Mouse (Mus musculus): ENCODE results near the gene Prdx6. TPM values are rescaled to one million over a fixed set of nuclear protein-coding genes. Genes with fewer than 3 reads are reported as not detected.

The Prdx6 gene
- polyA plus RNA-seq, 1 experiment from 2014 or later = 543 TPM

- Histone ChIP-seq H3K27me3 (replicated peaks; ENCODE audit: control insufficient read depth, insufficient read depth, low read length) (no peaks in the 10 kb centered on the region), H3K9ac (ENCODE audit: low read depth, low read length) (no peak overlapping the region), H3K4me2 (ENCODE audit: low read depth, low read length) (no peak overlapping the region), H3K4me1 (ENCODE audit: control insufficient read depth, insufficient read depth, low read length) (no peaks in the 10 kb centered on the region), H3K36me3 (ENCODE audit: control insufficient read depth, insufficient read depth, low read length) (no peaks in the 10 kb centered on the region), H3K4me3 (ENCODE audit: low read length) (no peak overlapping the region), H3K27ac (ENCODE audit: low read length) (0 out of 2 replicates have a peak overlapping the region, but pooled peaks have one; percentile 14), H3K9me3 (ENCODE audit: control insufficient read depth, low read length) (no peaks in the 10 kb centered on the region)
- WGBS = 39% methylated on average over 5 of the region's 5 CpGs
- peak; percentile 77 for ATAC-seq
Observed at GRCm38 (mm10) chr1:161268884-161269283, 17.9 kb upstream of the Prdx6 start.

GRCm38 (mm10) chr1:161268116-161268515 is 17.1 kb upstream of the Prdx6 start:
- ATAC-seq = peak; percentile 69

GRCm38 (mm10) chr1:161264961-161265360 is 13.9 kb upstream of the Prdx6 start:
- ATAC-seq = peak; percentile 13; the same call in 1 of the 2 replicates

More at GRCm38 (mm10) chr1:161268116-161268515, 17.1 kb upstream of the Prdx6 start:
- H3K27me3 ChIP-seq (replicated peaks; ENCODE audit: control insufficient read depth, insufficient read depth, low read length) = no peaks in the 10 kb centered on the region
- H3K4me1 ChIP-seq (ENCODE audit: control insufficient read depth, insufficient read depth, low read length) = no peaks in the 10 kb centered on the region
- no peaks in the 10 kb centered on the region for H3K9me3 ChIP-seq (ENCODE audit: control insufficient read depth, low read length)
- WGBS = 68% methylated on average over 7 of the region's 7 CpGs
- no peak overlapping the region for H3K4me2 ChIP-seq (ENCODE audit: low read depth, low read length)
- H3K36me3 ChIP-seq (ENCODE audit: control insufficient read depth, insufficient read depth, low read length) = no peaks in the 10 kb centered on the region
- 0 out of 2 replicates have a peak overlapping the region, but pooled peaks have one; percentile 14 for H3K27ac ChIP-seq (ENCODE audit: low read length)
- no peak overlapping the region for H3K9ac ChIP-seq (ENCODE audit: low read depth, low read length)
- no peak overlapping the region for H3K4me3 ChIP-seq (ENCODE audit: low read length)

GRCm38 (mm10) chr1:161263584-161263983 is 12.6 kb upstream of the Prdx6 start:
- Histone ChIP-seq H3K27me3 (replicated peaks; ENCODE audit: control insufficient read depth, insufficient read depth, low read length) (no peaks in the 10 kb centered on the region), H3K4me2 (ENCODE audit: low read depth, low read length) (no peak overlapping the region), H3K9ac (ENCODE audit: low read depth, low read length) (no peak overlapping the region), H3K4me3 (ENCODE audit: low read length) (no peak overlapping the region), H3K4me1 (ENCODE audit: control insufficient read depth, insufficient read depth, low read length) (no peaks in the 10 kb centered on the region), H3K9me3 (ENCODE audit: control insufficient read depth, low read length) (no peaks in the 10 kb centered on the region), H3K27ac (ENCODE audit: low read length) (no peak overlapping the region), H3K36me3 (ENCODE audit: control insufficient read depth, insufficient read depth, low read length) (no peaks in the 10 kb centered on the region)
- 90% methylated on average over 8 of the region's 8 CpGs for WGBS
- no peak for ATAC-seq

More at GRCm38 (mm10) chr1:161264961-161265360, 13.9 kb upstream of the Prdx6 start:
- Histone ChIP-seq H3K27me3 (replicated peaks; ENCODE audit: control insufficient read depth, insufficient read depth, low read length) (no peaks in the 10 kb centered on the region), H3K36me3 (ENCODE audit: control insufficient read depth, insufficient read depth, low read length) (no peaks in the 10 kb centered on the region), H3K4me2 (ENCODE audit: low read depth, low read length) (no peak overlapping the region), H3K27ac (ENCODE audit: low read length) (no peak overlapping the region), H3K9me3 (ENCODE audit: control insufficient read depth, low read length) (no peaks in the 10 kb centered on the region), H3K4me3 (ENCODE audit: low read length) (no peak overlapping the region), H3K9ac (ENCODE audit: low read depth, low read length) (no peak overlapping the region), H3K4me1 (ENCODE audit: control insufficient read depth, insufficient read depth, low read length) (no peaks in the 10 kb centered on the region)
- 61% methylated on average over 5 of the region's 5 CpGs for WGBS

- H3K27ac ChIP-seq (ENCODE audit: low read length) = peak overlapping the region; percentile 48; the same call in 1 of the 2 replicates
Observed at GRCm38 (mm10) chr1:161262542-161262941, 11.5 kb upstream of the Prdx6 start.

GRCm38 (mm10) chr1:161260761-161261160 is 9.7 kb upstream of the Prdx6 start:
- WGBS = 69% methylated on average over 2 of the region's 2 CpGs
- Histone ChIP-seq H3K4me1 (ENCODE audit: control insufficient read depth, insufficient read depth, low read length) (no peaks in the 10 kb centered on the region), H3K9ac (ENCODE audit: low read depth, low read length) (no peak overlapping the region), H3K9me3 (ENCODE audit: control insufficient read depth, low read length) (no peaks in the 10 kb centered on the region), H3K4me2 (ENCODE audit: low read depth, low read length) (no peak overlapping the region), H3K4me3 (ENCODE audit: low read length) (no peak overlapping the region), H3K27me3 (replicated peaks; ENCODE audit: control insufficient read depth, insufficient read depth, low read length) (no peaks in the 10 kb centered on the region), H3K27ac (ENCODE audit: low read length) (no peak overlapping the region), H3K36me3 (ENCODE audit: control insufficient read depth, insufficient read depth, low read length) (no peaks in the 10 kb centered on the region)
- no peak for ATAC-seq

More at GRCm38 (mm10) chr1:161262542-161262941, 11.5 kb upstream of the Prdx6 start:
- no peak overlapping the region for H3K9ac ChIP-seq (ENCODE audit: low read depth, low read length)
- peak; percentile 89 for ATAC-seq
- no peaks in the 10 kb centered on the region for H3K36me3 ChIP-seq (ENCODE audit: control insufficient read depth, insufficient read depth, low read length)
- no peak overlapping the region for H3K4me2 ChIP-seq (ENCODE audit: low read depth, low read length)
- H3K4me1 ChIP-seq (ENCODE audit: control insufficient read depth, insufficient read depth, low read length) = no peaks in the 10 kb centered on the region
- 62% methylated on average over 2 of the region's 2 CpGs for WGBS
- H3K9me3 ChIP-seq (ENCODE audit: control insufficient read depth, low read length) = no peaks in the 10 kb centered on the region
- H3K27me3 ChIP-seq (replicated peaks; ENCODE audit: control insufficient read depth, insufficient read depth, low read length) = no peaks in the 10 kb centered on the region
- no peak overlapping the region for H3K4me3 ChIP-seq (ENCODE audit: low read length)

GRCm38 (mm10) chr1:161259142-161259541 is 8.1 kb upstream of the Prdx6 start:
- Histone ChIP-seq H3K9me3 (ENCODE audit: control insufficient read depth, low read length) (no peaks in the 10 kb centered on the region), H3K36me3 (ENCODE audit: control insufficient read depth, insufficient read depth, low read length) (no peaks in the 10 kb centered on the region), H3K4me3 (ENCODE audit: low read length) (no peak overlapping the region), H3K27me3 (replicated peaks; ENCODE audit: control insufficient read depth, insufficient read depth, low read length) (no peaks in the 10 kb centered on the region), H3K27ac (ENCODE audit: low read length) (no peak overlapping the region), H3K9ac (ENCODE audit: low read depth, low read length) (no peak overlapping the region), H3K4me2 (ENCODE audit: low read depth, low read length) (no peak overlapping the region), H3K4me1 (ENCODE audit: control insufficient read depth, insufficient read depth, low read length) (no peaks in the 10 kb centered on the region)
- ATAC-seq = peak; percentile 75
- 60% methylated on average over 5 of the region's 6 CpGs for WGBS

GRCm38 (mm10) chr1:161258331-161258730 is 7.3 kb upstream of the Prdx6 start:
- H3K27ac ChIP-seq (ENCODE audit: low read length) = no peak overlapping the region
- WGBS = 88% methylated on average over 2 of the region's 2 CpGs
- H3K27me3 ChIP-seq (replicated peaks; ENCODE audit: control insufficient read depth, insufficient read depth, low read length) = no peaks in the 10 kb centered on the region

GRCm38 (mm10) chr1:161256918-161257317 is 5.9 kb upstream of the Prdx6 start:
- no peak for ATAC-seq
- WGBS = 77% methylated on average over 7 of the region's 7 CpGs
- no peaks in the 10 kb centered on the region for H3K36me3 ChIP-seq (ENCODE audit: control insufficient read depth, insufficient read depth, low read length)
- H3K4me3 ChIP-seq (ENCODE audit: low read length) = no peak overlapping the region
- no peak overlapping the region for H3K9ac ChIP-seq (ENCODE audit: low read depth, low read length)
- no peaks in the 10 kb centered on the region for H3K9me3 ChIP-seq (ENCODE audit: control insufficient read depth, low read length)
- H3K4me1 ChIP-seq (ENCODE audit: control insufficient read depth, insufficient read depth, low read length) = peaks cover 3% of the 10 kb centered on the region; the same call in 1 of the 2 replicates
- no peak overlapping the region for H3K27ac ChIP-seq (ENCODE audit: low read length)
- H3K4me2 ChIP-seq (ENCODE audit: low read depth, low read length) = no peak overlapping the region
- no peaks in the 10 kb centered on the region for H3K27me3 ChIP-seq (replicated peaks; ENCODE audit: control insufficient read depth, insufficient read depth, low read length)

More at GRCm38 (mm10) chr1:161258331-161258730, 7.3 kb upstream of the Prdx6 start:
- H3K4me2 ChIP-seq (ENCODE audit: low read depth, low read length) = no peak overlapping the region
- no peaks in the 10 kb centered on the region for H3K4me1 ChIP-seq (ENCODE audit: control insufficient read depth, insufficient read depth, low read length)
- H3K9me3 ChIP-seq (ENCODE audit: control insufficient read depth, low read length) = no peaks in the 10 kb centered on the region
- no peak overlapping the region for H3K4me3 ChIP-seq (ENCODE audit: low read length)
- H3K36me3 ChIP-seq (ENCODE audit: control insufficient read depth, insufficient read depth, low read length) = no peaks in the 10 kb centered on the region
- no peak for ATAC-seq
- H3K9ac ChIP-seq (ENCODE audit: low read depth, low read length) = no peak overlapping the region

- Histone ChIP-seq H3K27ac (ENCODE audit: low read length) (no peak overlapping the region), H3K4me1 (ENCODE audit: control insufficient read depth, insufficient read depth, low read length) (peaks cover 7% of the 10 kb centered on the region), H3K27me3 (replicated peaks; ENCODE audit: control insufficient read depth, insufficient read depth, low read length) (no peaks in the 10 kb centered on the region), H3K4me3 (ENCODE audit: low read length) (no peak overlapping the region), H3K9ac (ENCODE audit: low read depth, low read length) (no peak overlapping the region), H3K36me3 (ENCODE audit: control insufficient read depth, insufficient read depth, low read length) (no peaks in the 10 kb centered on the region), H3K9me3 (ENCODE audit: control insufficient read depth, low read length) (no peaks in the 10 kb centered on the region), H3K4me2 (ENCODE audit: low read depth, low read length) (no peak overlapping the region)
- WGBS = 73% methylated on average over 1 of the region's 1 CpGs
- no peak for ATAC-seq
Observed at GRCm38 (mm10) chr1:161254361-161254760, 3.3 kb upstream of the Prdx6 start.
